Mouse (Mus musculus) olfactory bulb, adult 2 months (tissue): ENCODE results near the gene Sds.

Experiments used
- CTCF ChIP-seq: fragments of 200-500 bp; IDR thresholded peaks from 2 replicates; pipeline ENCODE4 v1.5.1; 2012; ENCODE audit warnings: low read depth, mild to moderate bottlenecking, low read length, moderate library complexity; ENCODE audit not compliant: insufficient read depth
- POLR2A ChIP-seq: fragments of 200-500 bp; IDR thresholded peaks from 2 replicates; pipeline ENCODE4 v1.6.1; 2012; ENCODE audit warnings: mild to moderate bottlenecking, low read depth, low read length, moderate library complexity; ENCODE audit not compliant: insufficient read depth

DNA sequence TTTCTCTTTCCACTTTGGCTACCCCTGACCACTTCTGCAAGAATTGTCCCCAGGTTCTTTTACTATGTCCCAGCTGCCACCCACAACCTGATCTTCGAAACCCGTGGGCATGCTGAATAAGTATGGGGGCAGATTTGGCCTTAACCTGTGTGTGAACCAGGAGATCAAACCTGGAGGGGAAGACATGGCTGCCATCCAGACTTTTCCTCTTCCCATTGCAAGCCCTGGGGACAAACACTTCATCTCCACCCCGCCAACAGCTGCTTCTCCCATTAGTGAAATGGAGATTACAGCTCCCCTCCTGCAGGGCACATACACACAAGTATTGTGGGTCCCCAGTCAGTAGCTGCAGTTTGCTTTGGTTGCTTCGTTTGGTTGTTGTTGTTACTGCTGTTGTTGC is 31.0 kb downstream of the Sds start:
- no peak for TF ChIP-seq POLR2A
- no peak for TF ChIP-seq CTCF
